Mouse (Mus musculus) right cerebral cortex, adult 18-20 months (tissue): ENCODE measurements around the gene Zcchc13.
"Not testable (repeated sequence)": the region's sequence is repeated elsewhere in the genome, so short reads cannot be mapped to it uniquely, and the experiment has no call there.

Experiments
- DNase-seq: peaks from one replicate; pipeline ENCODE4 v3.0.0; 2022; ENCODE audit warnings: mixed read lengths

Zcchc13 gene

GRCm38 (mm10) chrX:103652048-103652447 lies 21.7 kb downstream of the Zcchc13 start:
- no peak for DNase-seq

- no peak for DNase-seq
Measured at GRCm38 (mm10) chrX:103653021-103653420, 22.6 kb downstream of the Zcchc13 start.

GRCm38 (mm10) chrX:103658985-103659384 lies 28.6 kb downstream of the Zcchc13 start:
- DNase-seq: no peak

GRCm38 (mm10) chrX:103664445-103664844 lies 34.1 kb downstream of the Zcchc13 start:
- DNase-seq: not testable (repeated sequence)

- no peak for DNase-seq
Measured at GRCm38 (mm10) chrX:103670245-103670644, 39.9 kb downstream of the Zcchc13 start.

- no peak for DNase-seq
Measured at GRCm38 (mm10) chrX:103673761-103674160, 43.4 kb downstream of the Zcchc13 start.

- no peak for DNase-seq
Measured at GRCm38 (mm10) chrX:103674674-103675073, 44.3 kb downstream of the Zcchc13 start.
